Mouse (Mus musculus) lung, embryonic 14.5 days (tissue): ENCODE results near the gene Tnp1. TPM values are rescaled to one million over a fixed set of nuclear protein-coding genes. Genes with fewer than 3 reads are reported as not detected.

ENCODE experiments used
- ATAC-seq: fragments of 200-750 bp; cut with Nextera tagmentation; 2 replicates; pipeline ENCODE4 v1.8.0; 2017; ENCODE audit warnings: mild to moderate bottlenecking, moderate TSS enrichment, moderate library complexity; ENCODE audit not compliant: insufficient read depth
- DNase-seq: peaks from one replicate; pipeline ENCODE4 v3.0.0-alpha.2; 2015
- H3K27ac ChIP-seq: fragments of 300-500 bp; sonication (generic); 2 replicates; pipeline ENCODE4 v1.5.1; 2014; ENCODE audit warnings: low read depth, mild to moderate bottlenecking, moderate library complexity
- H3K27me3 ChIP-seq: fragments of 300-500 bp; sonication (generic); 2 replicates; pipeline ENCODE4 v1.6.1; 2014; ENCODE audit warnings: low read length, control low read depth; ENCODE audit not compliant: insufficient read depth
- H3K36me3 ChIP-seq: fragments of 300-500 bp; sonication (generic); 2 replicates; pipeline ENCODE4 v1.6.1; 2014; ENCODE audit warnings: control low read depth; ENCODE audit not compliant: insufficient read depth
- H3K4me1 ChIP-seq: fragments of 300-500 bp; sonication (generic); 2 replicates; pipeline ENCODE4 v1.6.1; 2014; ENCODE audit warnings: antibody characterized with exemption, control low read depth; ENCODE audit not compliant: insufficient read depth
- H3K4me2 ChIP-seq: fragments of 300-500 bp; sonication (generic); 2 replicates; pipeline ENCODE4 v1.6.1; 2014; ENCODE audit warnings: mild to moderate bottlenecking
- H3K4me3 ChIP-seq: fragments of 300-500 bp; sonication (generic); 2 replicates; pipeline ENCODE4 v1.5.1; 2014; ENCODE audit warnings: low read depth, low read length
- H3K9ac ChIP-seq: fragments of 300-500 bp; sonication (generic); 2 replicates; pipeline ENCODE4 v1.6.1; 2014
- H3K9me3 ChIP-seq: fragments of 300-500 bp; sonication (generic); 2 replicates; pipeline ENCODE4 v1.6.1; 2016; ENCODE audit warnings: low read depth, low read length, control low read depth
- CTCF ChIP-seq: IDR thresholded peaks from 2 replicates; pipeline ENCODE4 v1.5.1; 2016; ENCODE audit warnings: antibody characterized with exemption, low read depth
- WGBS: fragments of 180-500 bp; shearing (Covaris S2); extraction: QIAGEN DNeasy Blood & Tissue Kit; methylation state at CpG from one replicate; pipeline ENCODE4 v1.1.7; 2014; 5-methylcytosine and 5-hydroxymethylcytosine counted together
- polyA plus RNA-seq: library from polyadenylated mRNA; unstranded; fragments of >200 nt; fragmentation: Nextera tagmentation; extraction: Ambion mirVana; gene quantifications from 2 replicates; pipeline ENCODE4 v1.2.1, GENCODE M21; 2014

Gene Tnp1
- polyA plus RNA-seq, 1 experiment from 2014 or later, result not detected

GRCm38 (mm10) chr1:73036536-73036935 is 20.8 kb upstream of the Tnp1 start:
- Histone ChIP-seq H3K9me3 (no peaks in the 10 kb centered on the region), H3K27ac (no peak overlapping the region), H3K4me1 (no peaks in the 10 kb centered on the region; the same call in 1 of the 2 replicates), H3K4me3 (no peak overlapping the region), H3K4me2 (no peak overlapping the region), H3K36me3 (no peaks in the 10 kb centered on the region), H3K9ac (no peak overlapping the region), H3K27me3 (no peaks in the 10 kb centered on the region)
- WGBS, result 60% methylated on average over 3 of the region's 3 CpGs
- DNase-seq (no peak), ATAC-seq (no peak)
- TF ChIP-seq CTCF, result no peak

GRCm38 (mm10) chr1:73035726-73036125 is 20.0 kb upstream of the Tnp1 start:
- no peaks in the 10 kb centered on the region; the same call in 1 of the 2 replicates for H3K4me1 ChIP-seq
- WGBS, result 77% methylated on average over 3 of the region's 3 CpGs
- no peak for DNase-seq

DNA sequence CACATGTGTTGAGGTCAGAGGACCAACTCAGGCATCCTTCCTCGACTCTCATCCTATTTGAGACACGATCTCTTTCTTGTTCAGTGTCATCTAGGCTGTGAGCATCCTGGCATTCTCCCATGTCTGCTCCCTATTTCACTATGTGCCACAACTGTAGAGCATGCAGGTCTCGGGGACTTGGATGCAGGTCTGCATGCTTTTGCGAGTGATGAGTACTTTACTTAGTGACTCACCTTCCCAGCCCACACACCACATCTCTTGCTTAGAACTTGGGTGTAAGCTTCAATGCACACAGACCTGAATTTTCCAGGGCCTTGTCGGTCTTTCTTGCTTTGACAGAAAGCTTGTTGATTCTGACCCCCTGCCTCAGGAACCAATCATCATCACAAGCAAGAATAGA is 16.8 kb upstream of the Tnp1 start:
- Histone ChIP-seq H3K27me3 (no peaks in the 10 kb centered on the region), H3K9ac (no peak overlapping the region), H3K9me3 (no peaks in the 10 kb centered on the region), H3K27ac (no peak overlapping the region), H3K36me3 (no peaks in the 10 kb centered on the region), H3K4me3 (no peak overlapping the region), H3K4me2 (no peak overlapping the region), H3K4me1 (peaks cover 2% of the 10 kb centered on the region; the same call in 1 of the 2 replicates)
- DNase-seq (no peak), ATAC-seq (no peak)
- no peak for TF ChIP-seq CTCF
- 76% methylated on average over 5 of the region's 5 CpGs for WGBS

More at GRCm38 (mm10) chr1:73035726-73036125, 20.0 kb upstream of the Tnp1 start:
- Histone ChIP-seq H3K4me3 (no peak overlapping the region), H3K9me3 (no peaks in the 10 kb centered on the region), H3K4me2 (no peak overlapping the region), H3K27me3 (no peaks in the 10 kb centered on the region), H3K9ac (no peak overlapping the region), H3K27ac (no peak overlapping the region), H3K36me3 (no peaks in the 10 kb centered on the region)
- ATAC-seq, result no peak
- TF ChIP-seq CTCF, result no peak

GRCm38 (mm10) chr1:73028741-73029140 is 13.0 kb upstream of the Tnp1 start:
- 82% methylated on average over 6 of the region's 6 CpGs for WGBS
- DNase-seq (no peak), ATAC-seq (no peak)
- Histone ChIP-seq H3K27me3 (no peaks in the 10 kb centered on the region), H3K9me3 (no peaks in the 10 kb centered on the region), H3K9ac (no peak overlapping the region), H3K4me1 (peaks cover 6% of the 10 kb centered on the region; the same call in 1 of the 2 replicates), H3K4me2 (no peak overlapping the region), H3K4me3 (no peak overlapping the region), H3K36me3 (no peaks in the 10 kb centered on the region), H3K27ac (no peak overlapping the region)
- TF ChIP-seq CTCF, result no peak

- Histone ChIP-seq H3K27me3 (no peaks in the 10 kb centered on the region), H3K9me3 (no peaks in the 10 kb centered on the region), H3K9ac (no peak overlapping the region), H3K4me2 (no peak overlapping the region), H3K4me1 (peaks cover 6% of the 10 kb centered on the region; the same call in 1 of the 2 replicates), H3K4me3 (no peak overlapping the region), H3K27ac (peak overlapping the region; percentile 14; the same call in 1 of the 2 replicates), H3K36me3 (no peaks in the 10 kb centered on the region)
- no peak for TF ChIP-seq CTCF
- WGBS, result 65% methylated on average over 4 of the region's 4 CpGs
- ATAC-seq (no peak), DNase-seq (peak; percentile 11)
Observed at GRCm38 (mm10) chr1:73027381-73027780, 11.7 kb upstream of the Tnp1 start.

- TF ChIP-seq CTCF, result no peak
- Histone ChIP-seq H3K4me1 (peaks cover 6% of the 10 kb centered on the region; the same call in 1 of the 2 replicates), H3K4me3 (no peak overlapping the region), H3K4me2 (no peak overlapping the region), H3K36me3 (no peaks in the 10 kb centered on the region), H3K27ac (no peak overlapping the region), H3K27me3 (no peaks in the 10 kb centered on the region), H3K9ac (no peak overlapping the region), H3K9me3 (no peaks in the 10 kb centered on the region)
- no peak for ATAC-seq
- WGBS, result 53% methylated on average over 5 of the region's 5 CpGs
- DNase-seq, result no peak
Observed at GRCm38 (mm10) chr1:73026786-73027299, 11.1 kb upstream of the Tnp1 start.

GRCm38 (mm10) chr1:73026157-73026556 is 10.4 kb upstream of the Tnp1 start:
- H3K4me1 ChIP-seq, result peaks cover 6% of the 10 kb centered on the region; the same call in 1 of the 2 replicates
- no peak for DNase-seq
- no peak overlapping the region for H3K27ac ChIP-seq
- no peaks in the 10 kb centered on the region for H3K36me3 ChIP-seq
- no peak overlapping the region for H3K4me3 ChIP-seq
- H3K9ac ChIP-seq, result no peak overlapping the region
- no peak overlapping the region for H3K4me2 ChIP-seq
- H3K9me3 ChIP-seq, result no peaks in the 10 kb centered on the region
- 72% methylated on average over 3 of the region's 3 CpGs for WGBS
- TF ChIP-seq CTCF, result no peak
- no peaks in the 10 kb centered on the region for H3K27me3 ChIP-seq
- no peak for ATAC-seq
